Comparison of ENCODE assay signal across 25 mouse cellular contexts in genomic region chr1:159775168-159775567, GRCm38 (mm10).
DNase-seq lines count a peak whose midpoint lies in the region; ATAC-seq lines count a peak whose summit lies in the region.
"Had no signal": no experiment of that assay in that cellular context is flagged by ENCODE, and none has a peak within 500 bp of the region (broad histone marks: within the 10 kb centered on the region; RNA-seq: fewer than 3 reads in every experiment).

No protein-coding gene starts in this region.

- H3K4me3 ChIP-seq in embryonic facial prominence, embryonic 11.5 days (ENCODE audit: low read depth, low read length), result no peak overlapping the region
- H3K4me3 ChIP-seq in limb, embryonic 10.5 days, result no peak overlapping the region
- H3K4me3 ChIP-seq: forebrain, embryonic 12.5 days; heart, embryonic 10.5 days; hindbrain, embryonic 12.5 days; liver, embryonic 15.5 days; lung, embryonic 15.5 days; midbrain, embryonic 10.5 days; neural tube, embryonic 15.5 days had no signal

- H3K9ac ChIP-seq in embryonic facial prominence, embryonic 11.5 days (replicated peaks; ENCODE audit: low read length), result no peak overlapping the region
- H3K9ac ChIP-seq: forebrain, embryonic 12.5 days; hindbrain, embryonic 12.5 days; liver, embryonic 15.5 days; lung, embryonic 15.5 days; neural tube, embryonic 15.5 days had no signal

- no peaks in the 10 kb centered on the region for H3K9me3 ChIP-seq in embryonic facial prominence, embryonic 11.5 days (replicated peaks; ENCODE audit: control insufficient read depth, low read length)
- H3K9me3 ChIP-seq in limb, embryonic 10.5 days (replicated peaks), result no peaks in the 10 kb centered on the region
- H3K9me3 ChIP-seq: forebrain, embryonic 12.5 days; heart, embryonic 10.5 days; hindbrain, embryonic 12.5 days; liver, embryonic 15.5 days; lung, embryonic 15.5 days; midbrain, embryonic 10.5 days; neural tube, embryonic 15.5 days had no signal

- no peaks in the 10 kb centered on the region for H3K4me1 ChIP-seq in embryonic facial prominence, embryonic 11.5 days (ENCODE audit: control insufficient read depth, insufficient read depth, low read length)
- peaks cover 37% of the 10 kb centered on the region for H3K4me1 ChIP-seq in limb, embryonic 10.5 days
- H3K4me1 ChIP-seq: heart, embryonic 10.5 days; liver, embryonic 15.5 days; lung, embryonic 15.5 days; neural tube, embryonic 15.5 days had no signal

- no peak; the same call in 1 of the 2 replicates for ATAC-seq in embryonic facial prominence, embryonic 11.5 days (replicated peaks; ENCODE audit: insufficient number of reproducible peaks, low FRiP score, low TSS enrichment, low read depth)
- no peak for ATAC-seq in monocyte, adult 5-6 weeks (replicated peaks; ENCODE audit: insufficient number of reproducible peaks, low FRiP score, low TSS enrichment, poor library complexity, severe bottlenecking)
- ATAC-seq: inflammation-experienced regulatory T-cells, adult 6 months had no signal

- H3K27ac ChIP-seq in embryonic facial prominence, embryonic 11.5 days (replicated peaks; ENCODE audit: low read depth, low read length), result no peak overlapping the region
- peak overlapping the region; percentile 68 for H3K27ac ChIP-seq in limb, embryonic 10.5 days
- H3K27ac ChIP-seq: forebrain, embryonic 12.5 days; heart, embryonic 10.5 days; hindbrain, embryonic 12.5 days; liver, embryonic 15.5 days; lung, embryonic 15.5 days; macrophage; midbrain, embryonic 10.5 days; neural tube, embryonic 15.5 days; stomach, postnatal 0 days had no signal

- DNase-seq in embryo, embryonic 10.5 days (ENCODE audit: low spot score), result peak; percentile 56
- DNase-seq in embryonic facial prominence, embryonic 11.5 days (ENCODE audit: low spot score), result peak; percentile 63
- DNase-seq in limb, embryonic 10.5 days (ENCODE audit: low spot score), result peak; percentile 48
- no peak for DNase-seq in urinary bladder, postnatal 4 days (ENCODE audit: low spot score in 2 of 2)
- DNase-seq in frontal cortex, adult 2 months (ENCODE audit: extremely low spot score in 1 of 2, low spot score in 1 of 2), result no peak
- no peak for DNase-seq in urinary bladder, postnatal 10 days (ENCODE audit: low spot score)
- DNase-seq: adrenal gland, postnatal 25 days; cerebellum, adult 8-10 months; cerebellum, postnatal 36 days; kidney, adult 18-20 months; kidney, postnatal 4 days; liver; right cerebral cortex, adult 18-20 months; thymus, adult 2 months had no signal

- no peaks in the 10 kb centered on the region for H3K36me3 ChIP-seq in embryonic facial prominence, embryonic 11.5 days (replicated peaks; ENCODE audit: control insufficient read depth, insufficient read depth, low read depth, low read length)
- H3K36me3 ChIP-seq in limb, embryonic 10.5 days, result no peaks in the 10 kb centered on the region
- H3K36me3 ChIP-seq: forebrain, embryonic 12.5 days; heart, embryonic 10.5 days; hindbrain, embryonic 12.5 days; liver, embryonic 15.5 days; lung, embryonic 15.5 days; midbrain, embryonic 10.5 days; neural tube, embryonic 15.5 days had no signal

- H3K27me3 ChIP-seq in embryonic facial prominence, embryonic 11.5 days (ENCODE audit: control insufficient read depth, insufficient read depth, low read length), result no peaks in the 10 kb centered on the region
- H3K27me3 ChIP-seq in limb, embryonic 10.5 days (ENCODE audit: low read depth, poor library complexity, severe bottlenecking), result no peaks in the 10 kb centered on the region
- H3K27me3 ChIP-seq: forebrain, embryonic 12.5 days; hindbrain, embryonic 12.5 days; liver, embryonic 15.5 days; lung, embryonic 15.5 days; neural tube, embryonic 15.5 days had no signal

- no peak overlapping the region for H3K4me2 ChIP-seq in embryonic facial prominence, embryonic 11.5 days (ENCODE audit: low read depth, low read length)
- H3K4me2 ChIP-seq: forebrain, embryonic 12.5 days; hindbrain, embryonic 12.5 days; liver, embryonic 15.5 days; lung, embryonic 15.5 days; neural tube, embryonic 15.5 days had no signal

- 40% methylated on average over 3 of the region's 3 CpGs for WGBS in embryonic facial prominence, embryonic 11.5 days
- WGBS in limb, embryonic 10.5 days, result 36% methylated on average over 3 of the region's 3 CpGs

Comparison
In these comparisons a context has a peak if more than half of its experiments do, and no peak if none do; other contexts are left out.
1. DNase-seq: peak in embryo, embryonic 10.5 days (single experiment), embryonic facial prominence, embryonic 11.5 days (single experiment) and limb, embryonic 10.5 days (single experiment); none in urinary bladder, postnatal 4 days (0 of 2), frontal cortex, adult 2 months (0 of 2) and urinary bladder, postnatal 10 days (single experiment).